Mouse (Mus musculus) MEL (cell line): Measurements from ENCODE around the gene Dgkg. TPM values are rescaled to one million over a fixed set of nuclear protein-coding genes. Genes with fewer than 3 reads are reported as not detected.

Experiments
- DNase-seq: peaks from one replicate; pipeline ENCODE4 v3.0.0; 2011; ENCODE audit warnings: low read depth, low spot score
- H3K27ac ChIP-seq: 2 replicates; pipeline ENCODE4 v1.5.1; 2012; ENCODE audit warnings: low read depth, mild to moderate bottlenecking, control low read depth, low read length, moderate library complexity; ENCODE audit not compliant: control insufficient read depth
- H3K27me3 ChIP-seq, 2 experiments: fragments of 150-350 bp in 1 of 2; sonication (generic) in 1 of 2; 2 replicates each; pipeline ENCODE4 v1.6.1; 2012; ENCODE audit warnings: low read length in 2 of 2, mild to moderate bottlenecking in 2 of 2, improper control_type of control experiment in 1 of 2, moderate library complexity in 1 of 2; ENCODE audit not compliant: insufficient read depth in 2 of 2, control insufficient read depth in 1 of 2
- H3K36me3 ChIP-seq, 2 experiments: 2 replicates each; pipeline ENCODE4 v1.6.1; 2012 to 2014; ENCODE audit warnings: low read length in 2 of 2, improper control_type of control experiment in 1 of 2, inconsistent platforms in 1 of 2, mild to moderate bottlenecking in 1 of 2; ENCODE audit not compliant: insufficient read depth in 2 of 2, control insufficient read depth in 1 of 2
- H3K4me1 ChIP-seq, 2 experiments: fragments of 150-350 bp in 1 of 2; sonication (generic) in 1 of 2; 2 replicates each; pipeline ENCODE4 v1.6.1; 2012; ENCODE audit warnings: low read length in 2 of 2, improper control_type of control experiment in 1 of 2, mild to moderate bottlenecking in 1 of 2; ENCODE audit not compliant: insufficient read depth in 2 of 2, control insufficient read depth in 1 of 2
- H3K4me3 ChIP-seq, 2 experiments: fragments of 150-350 bp in 1 of 2; sonication (generic) in 1 of 2; 2 replicates each; pipeline ENCODE4 v1.5.1; 2012; ENCODE audit warnings: low read depth in 2 of 2, low read length in 2 of 2, mild to moderate bottlenecking in 2 of 2, moderate library complexity in 2 of 2, control low read depth in 1 of 2, improper control_type of control experiment in 1 of 2; ENCODE audit not compliant: control insufficient read depth in 1 of 2, insufficient read depth in 1 of 2
- H3K79me2 ChIP-seq: 2 replicates; pipeline ENCODE4 v1.6.1; 2012; ENCODE audit warnings: mild to moderate bottlenecking, low read length, moderate library complexity; ENCODE audit not compliant: control insufficient read depth, poor library complexity, insufficient read depth
- H3K9ac ChIP-seq: 2 replicates; pipeline ENCODE4 v1.6.1; 2012; ENCODE audit warnings: low read depth, mild to moderate bottlenecking, control low read depth, low read length, moderate library complexity; ENCODE audit not compliant: control insufficient read depth, poor library complexity, severe bottlenecking
- H3K9me3 ChIP-seq: fragments of 150-350 bp; sonication (generic); replicated peaks from 2 replicates; pipeline ENCODE4 v1.6.1; 2012; ENCODE audit warnings: mild to moderate bottlenecking, low read length, improper control_type of control experiment, moderate library complexity; ENCODE audit not compliant: insufficient read depth
- BHLHE40 ChIP-seq: IDR thresholded peaks from 2 replicates; pipeline ENCODE4 v1.6.1; 2012; ENCODE audit warnings: low read depth, mild to moderate bottlenecking, inconsistent platforms, low read length, improper control_type of control experiment, borderline replicate concordance
- CHD1 ChIP-seq: IDR thresholded peaks from 2 replicates; pipeline ENCODE4 v1.6.1; 2012; ENCODE audit warnings: low read depth, mild to moderate bottlenecking, inconsistent platforms, low read length, improper control_type of control experiment
- E2F4 ChIP-seq: IDR thresholded peaks from 2 replicates; pipeline ENCODE4 v1.6.1; 2011; ENCODE audit warnings: low read depth, low read length, improper control_type of control experiment, borderline replicate concordance
- EP300 ChIP-seq, 2 experiments: IDR thresholded peaks; 2 replicates each; pipeline ENCODE4 v1.6.1; 2011; ENCODE audit warnings: improper control_type of control experiment in 2 of 2, low read length in 2 of 2, low read depth in 1 of 2, mild to moderate bottlenecking in 1 of 2
- ETS1 ChIP-seq: IDR thresholded peaks from 2 replicates; pipeline ENCODE4 v1.6.1; 2012; ENCODE audit warnings: low read depth, mild to moderate bottlenecking, inconsistent platforms, low read length, improper control_type of control experiment, moderate library complexity
- JUND ChIP-seq: IDR thresholded peaks from 2 replicates; pipeline ENCODE4 v1.6.1; 2011; ENCODE audit warnings: low read depth, mild to moderate bottlenecking, improper control_type of control experiment, low read length
- KAT2A ChIP-seq: conservative IDR thresholded peaks from 2 replicates; pipeline ENCODE4 v1.6.1; 2012; ENCODE audit warnings: low read depth, low read length, improper control_type of control experiment, inconsistent platforms
- MAX ChIP-seq: IDR thresholded peaks from 2 replicates; pipeline ENCODE4 v1.6.1; 2011; ENCODE audit warnings: low read length, improper control_type of control experiment
- MXI1 ChIP-seq: IDR thresholded peaks from 2 replicates; pipeline ENCODE4 v1.6.1; 2011; ENCODE audit warnings: mild to moderate bottlenecking, low read depth, low read length, improper control_type of control experiment
- MYC ChIP-seq: IDR thresholded peaks from 2 replicates; pipeline ENCODE4 v1.6.1; 2011; ENCODE audit warnings: low read depth, mild to moderate bottlenecking, low read length, improper control_type of control experiment, moderate library complexity
- NELFE ChIP-seq: IDR thresholded peaks from 2 replicates; pipeline ENCODE4 v1.6.1; 2011; ENCODE audit warnings: low read depth, low read length, improper control_type of control experiment
- POLR2A ChIP-seq, 2 experiments: IDR thresholded peaks; 2 replicates each; pipeline ENCODE4 v1.6.1; 2011 to 2012; ENCODE audit warnings: low read length in 2 of 2, mild to moderate bottlenecking in 2 of 2, control low read depth in 1 of 2, improper control_type of control experiment in 1 of 2, low read depth in 1 of 2, moderate library complexity in 1 of 2; ENCODE audit not compliant: control insufficient read depth in 1 of 2, insufficient read depth in 1 of 2, poor library complexity in 1 of 2
- POLR2AphosphoS2 ChIP-seq: IDR thresholded peaks from 2 replicates; pipeline ENCODE4 v1.6.1; 2011; ENCODE audit warnings: low read length, improper control_type of control experiment
- RAD21 ChIP-seq: IDR thresholded peaks from 2 replicates; pipeline ENCODE4 v1.6.1; 2011; ENCODE audit warnings: mild to moderate bottlenecking, low read depth, low read length, improper control_type of control experiment
- RCOR1 ChIP-seq: IDR thresholded peaks from 2 replicates; pipeline ENCODE4 v1.6.1; 2012; ENCODE audit warnings: low read depth, mild to moderate bottlenecking, inconsistent platforms, low read length, improper control_type of control experiment
- SIN3A ChIP-seq: IDR thresholded peaks from 2 replicates; pipeline ENCODE4 v1.6.1; 2012; ENCODE audit warnings: low read length, improper control_type of control experiment, inconsistent platforms
- TBP ChIP-seq: IDR thresholded peaks from 2 replicates; pipeline ENCODE4 v1.8.0; 2011; ENCODE audit warnings: low read depth, low read length, improper control_type of control experiment
- UBTF ChIP-seq: IDR thresholded peaks from 2 replicates; pipeline ENCODE4 v1.6.1; 2012; ENCODE audit warnings: low read depth, mild to moderate bottlenecking, inconsistent platforms, low read length, improper control_type of control experiment, moderate library complexity, borderline replicate concordance; ENCODE audit not compliant: insufficient read depth
- USF1 ChIP-seq: IDR thresholded peaks from 2 replicates; pipeline ENCODE4 v1.6.1; 2014; ENCODE audit warnings: low read depth, mild to moderate bottlenecking, inconsistent platforms, low read length, improper control_type of control experiment, moderate library complexity
- USF2 ChIP-seq, 2 experiments: IDR thresholded peaks; 2 replicates each; pipeline ENCODE4 v1.6.1; 2011 to 2012; ENCODE audit warnings: improper control_type of control experiment in 2 of 2, low read length in 2 of 2, borderline replicate concordance in 1 of 2, inconsistent platforms in 1 of 2, low read depth in 1 of 2, mild to moderate bottlenecking in 1 of 2; ENCODE audit not compliant: insufficient read depth in 1 of 2
- ZMIZ1 ChIP-seq: IDR thresholded peaks from 2 replicates; pipeline ENCODE4 v1.6.1; 2012; ENCODE audit warnings: low read depth, mild to moderate bottlenecking, inconsistent platforms, low read length, improper control_type of control experiment, moderate library complexity
- ZNF384 ChIP-seq: IDR thresholded peaks from 2 replicates; pipeline ENCODE4 v1.6.1; 2012; ENCODE audit warnings: low read depth, mild to moderate bottlenecking, inconsistent platforms, low read length, improper control_type of control experiment
- polyA plus RNA-seq, 2 experiments: library from polyadenylated mRNA; stranded (reverse) in 1 of 2; unstranded in 1 of 2; fragments of >175 nt in 1 of 2; fragments of >200 nt in 1 of 2; gene quantifications; 2 replicates each; pipeline versions ENCODE4 v1.2.1 to v1.2.4; 2012; ENCODE audit warnings: low replicate concordance in 2 of 2, low read depth in 1 of 2; ENCODE audit not compliant: insufficient read length in 2 of 2, insufficient read depth in 1 of 2, missing spikeins in 1 of 2
- total RNA-seq: library from RNA; depleted of rRNA; stranded (reverse); fragments of 300-350 nt; gene quantifications from 2 replicates; pipeline ENCODE4 v1.2.3, GENCODE M21; 2012

Gene Dgkg
- total and polyA plus RNA-seq, 3 experiments: not detected

GRCm38 (mm10) chr16:22497976-22498375 lies 159.0 kb downstream of the Dgkg start:
- Histone ChIP-seq H3K27ac (no peak overlapping the region), H3K9ac (no peak overlapping the region), H3K79me2 (no peaks in the 10 kb centered on the region), H3K4me1 (no peaks in the 10 kb centered on the region), H3K9me3 (no peaks in the 10 kb centered on the region), H3K4me3 (no peak overlapping the region), H3K36me3 (no peaks in the 10 kb centered on the region), H3K27me3 (no peaks in the 10 kb centered on the region)
- no peak for TF ChIP-seq RAD21
- DNase-seq: no peak

GRCm38 (mm10) chr16:22495259-22495658 lies 161.8 kb downstream of the Dgkg start:
- no peaks in the 10 kb centered on the region for H3K9me3 ChIP-seq
- TF ChIP-seq MXI1 (no peak), JUND (no peak), SIN3A (no peak), CHD1 (no peak), USF2 (IDR thresholded peaks at IDR 0.05; ENCODE audit: borderline replicate concordance in 1 of 2, insufficient read depth in 1 of 2, low read depth in 1 of 2, low read length in 2 of 2) (no peak), BHLHE40 (no peak), EP300 (IDR thresholded peaks at IDR 0.05; ENCODE audit: low read depth in 1 of 2, low read length in 2 of 2) (no peak), RAD21 (no peak), UBTF (no peak), USF1 (no peak), MYC (no peak), RCOR1 (no peak), ETS1 (no peak), KAT2A (no peak)
- no peak overlapping the region for H3K9ac ChIP-seq
- no peaks in the 10 kb centered on the region for H3K36me3 ChIP-seq
- H3K27ac ChIP-seq: no peak overlapping the region
- no peaks in the 10 kb centered on the region for H3K27me3 ChIP-seq
- no peak overlapping the region for H3K4me3 ChIP-seq
- no peaks in the 10 kb centered on the region for H3K79me2 ChIP-seq
- DNase-seq: no peak
- H3K4me1 ChIP-seq: no peaks in the 10 kb centered on the region

- no peak for DNase-seq
- Histone ChIP-seq H3K9ac (no peak overlapping the region), H3K79me2 (no peaks in the 10 kb centered on the region)
These were observed 162.2 kb downstream of the Dgkg start for GRCm38 (mm10) chr16:22494815-22495214.

More at GRCm38 (mm10) chr16:22494815-22495214, 162.2 kb downstream of the Dgkg start:
- no peak for TF ChIP-seq POLR2AphosphoS2
- no peak for TF ChIP-seq MYC
- TF ChIP-seq ZNF384: no peak
- no peak for TF ChIP-seq MAX
- TF ChIP-seq NELFE: no peak
- TF ChIP-seq ZMIZ1: no peak
- no peak for TF ChIP-seq BHLHE40
- TF ChIP-seq RCOR1: no peak
- no peak for TF ChIP-seq USF1
- TF ChIP-seq E2F4: no peak
- no peak for TF ChIP-seq POLR2A (IDR thresholded peaks at IDR 0.05; ENCODE audit: control insufficient read depth in 1 of 2, insufficient read depth in 1 of 2, low read depth in 1 of 2, low read length in 2 of 2, poor library complexity in 1 of 2)
- TF ChIP-seq KAT2A: no peak
- no peak for TF ChIP-seq TBP
- Histone ChIP-seq H3K9me3 (no peaks in the 10 kb centered on the region), H3K4me1 (no peaks in the 10 kb centered on the region), H3K4me3 (no peak overlapping the region), H3K36me3 (no peaks in the 10 kb centered on the region), H3K27me3 (no peaks in the 10 kb centered on the region), H3K27ac (no peak overlapping the region)
